In the genomic region with DNA sequence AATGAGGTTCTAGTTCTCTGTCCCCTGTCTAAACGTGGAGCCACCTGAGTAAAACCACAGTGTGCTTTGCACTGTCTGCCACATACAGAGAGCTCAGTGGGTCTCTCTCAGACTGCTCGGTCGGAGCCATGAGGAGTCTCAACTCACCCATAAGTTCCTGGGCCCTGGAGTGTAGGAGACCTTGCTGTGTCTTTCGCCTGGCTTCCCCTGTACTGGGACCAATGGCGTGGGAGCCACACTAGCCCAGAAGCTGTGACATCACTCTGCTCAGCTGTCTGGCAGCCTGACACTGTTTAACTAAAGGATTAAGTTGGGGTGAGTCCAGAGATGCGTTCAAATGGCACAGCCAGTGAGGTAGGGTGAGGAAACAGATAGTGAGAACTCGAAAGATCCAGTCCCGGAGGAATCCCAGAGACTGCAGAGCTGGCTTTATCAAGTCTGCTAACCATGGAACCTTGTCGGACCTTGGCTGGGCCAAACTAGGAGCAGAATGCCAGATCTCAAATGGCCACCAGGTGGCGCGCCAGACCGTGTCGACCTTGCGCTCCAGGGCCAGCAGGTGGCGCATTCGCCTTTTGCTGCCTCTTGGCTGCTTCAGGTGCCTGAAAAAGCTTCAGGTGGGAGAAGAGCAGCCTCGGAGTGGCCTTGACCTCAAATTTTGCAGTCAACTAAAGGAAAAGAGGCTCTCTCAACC, we compare ENCODE assay signal across 7 mouse cellular contexts. TPM values are rescaled to one million over a fixed set of nuclear protein-coding genes. Genes with fewer than 3 reads are reported as not detected.
DNase-seq lines count a peak whose midpoint lies in the region; ATAC-seq and TF ChIP-seq lines count a peak whose summit lies in the region.

No protein-coding gene starts in this region.

- H3K9me3 ChIP-seq in midbrain, embryonic 14.5 days (ENCODE audit: control insufficient read depth, low read length) = no peaks in the 10 kb centered on the region

- no peaks in the 10 kb centered on the region for H3K4me1 ChIP-seq in midbrain, embryonic 14.5 days (ENCODE audit: control insufficient read depth, insufficient read depth, low read length)
- H3K4me1 ChIP-seq in small intestine, adult 2 months (ENCODE audit: control insufficient read depth, insufficient read depth, insufficient read length, low read length) = no peaks in the 10 kb centered on the region

- H3K4me2 ChIP-seq in midbrain, embryonic 14.5 days (ENCODE audit: low read length) = no peak overlapping the region

- TF ChIP-seq POLR2A in small intestine, adult 2 months (IDR thresholded peaks at IDR 0.05; ENCODE audit: low read depth, low read length) = no peak

- H3K27ac ChIP-seq in midbrain, embryonic 14.5 days (replicated peaks; ENCODE audit: low read depth, low read length) = no peak overlapping the region
- no peak overlapping the region for H3K27ac ChIP-seq in small intestine, adult 2 months (ENCODE audit: insufficient read depth, low read depth, low read length)

- TF ChIP-seq CTCF in small intestine, adult 2 months (IDR thresholded peaks at IDR 0.05; ENCODE audit: extremely low read depth, insufficient read length, insufficient replicate concordance, low read depth, low read length) = peak; percentile 100

- H3K4me3 ChIP-seq in midbrain, embryonic 14.5 days (replicated peaks; ENCODE audit: low read depth, low read length) = no peak overlapping the region
- H3K4me3 ChIP-seq in small intestine, adult 2 months (ENCODE audit: low read depth, low read length) = no peak overlapping the region

- H3K27me3 ChIP-seq in midbrain, embryonic 14.5 days (ENCODE audit: control insufficient read depth, insufficient read depth, low read length) = no peaks in the 10 kb centered on the region
- no peaks in the 10 kb centered on the region for H3K27me3 ChIP-seq in small intestine, adult 2 months (ENCODE audit: control insufficient read depth, insufficient read depth, low read length)

- WGBS in midbrain, embryonic 14.5 days = 24% methylated on average over 17 of the region's 17 CpGs
- 16% methylated on average over 17 of the region's 17 CpGs for WGBS in small intestine, adult 2 months

- H3K9ac ChIP-seq in midbrain, embryonic 14.5 days (replicated peaks; ENCODE audit: low read length) = no peak overlapping the region

- DNase-seq in adrenal gland, adult 18-20 months (ENCODE audit: low spot score in 2 of 2) = peak; percentile 92 to 95
- peak; percentile 87 for DNase-seq in embryo, embryonic 11 days
- peak; percentile 58 to 78 for DNase-seq in gastrocnemius, postnatal 4 days (ENCODE audit: low spot score in 2 of 2)
- DNase-seq in kidney, adult 11 months = peak; percentile 67
- DNase-seq in left cerebral cortex, postnatal 36 days (ENCODE audit: low spot score in 2 of 2) = peak; percentile 78 to 84
- peak; percentile 93 for DNase-seq in midbrain, embryonic 14.5 days

- H3K36me3 ChIP-seq in midbrain, embryonic 14.5 days (ENCODE audit: control insufficient read depth, insufficient read depth, low read length) = no peaks in the 10 kb centered on the region
- no peaks in the 10 kb centered on the region for H3K36me3 ChIP-seq in small intestine, adult 2 months (ENCODE audit: control insufficient read depth, insufficient read depth, low read length)

- intact Hi-C loops in left cerebral cortex, postnatal 36 days (cut with DNase I) = loop anchor here (2.0 kb wide), 1 partner anchor 78 kb away; no protein-coding TSS in a partner anchor

- ATAC-seq in midbrain, embryonic 14.5 days (ENCODE audit: low FRiP score, low TSS enrichment) = no peak; the same call in 1 of the 2 replicates

RNA-seq across cellular contexts. Expression of gene Kcnk18, which starts 20.3 kb away (rescaled TPM):
- not detected for total RNA-seq in adrenal gland, adult 18-20 months (2021)
- not detected for total RNA-seq in gastrocnemius, postnatal 4 days (2021)
- total RNA-seq in left cerebral cortex, postnatal 36 days (2021) = not detected
- not detected in 2 replicates for polyA plus RNA-seq in midbrain, embryonic 14.5 days (2014; fragmentation: Nextera tagmentation; extraction: Ambion mirVana)
- not detected in 2 replicates for polyA plus RNA-seq in small intestine, adult 2 months (2012; rRNA removed)

RNA-seq across cellular contexts. Expression of gene Slc18a2, which starts 21.4 kb away (rescaled TPM):
- total RNA-seq in adrenal gland, adult 18-20 months (2021) = 10 to 100 TPM; 11.4 to 20.1 TPM
- 1 to 10 TPM; 1.4 to 1.6 TPM for total RNA-seq in gastrocnemius, postnatal 4 days (2021)
- total RNA-seq in left cerebral cortex, postnatal 36 days (2021) = under 1 TPM in 1 of 2 experiments, not detected in 1; 0.16 TPM
- 18.9 and 23.0 TPM in 2 replicates for polyA plus RNA-seq in midbrain, embryonic 14.5 days (2014; fragmentation: Nextera tagmentation; extraction: Ambion mirVana)
- polyA plus RNA-seq in small intestine, adult 2 months (2012; rRNA removed) = 0.30 and 0.38 TPM in 2 replicates

Comparison
In these comparisons a context has a peak if more than half of its experiments do, and no peak if none do; other contexts are left out.
1. RNA of gene Slc18a2, which starts 21.4 kb away (total RNA-seq): 11.4 to 20.1 TPM in adrenal gland, adult 18-20 months; 1.4 to 1.6 TPM in gastrocnemius, postnatal 4 days and 0.16 TPM in left cerebral cortex, postnatal 36 days; every median in the first group is over 4 times any median in the second.
2. Peak in every context shown above with its lines, with median percentiles within 50 percentile points of each other: DNase-seq.